Mouse (Mus musculus): ENCODE results near the gene Ak6.

The Ak6 gene

DNA sequence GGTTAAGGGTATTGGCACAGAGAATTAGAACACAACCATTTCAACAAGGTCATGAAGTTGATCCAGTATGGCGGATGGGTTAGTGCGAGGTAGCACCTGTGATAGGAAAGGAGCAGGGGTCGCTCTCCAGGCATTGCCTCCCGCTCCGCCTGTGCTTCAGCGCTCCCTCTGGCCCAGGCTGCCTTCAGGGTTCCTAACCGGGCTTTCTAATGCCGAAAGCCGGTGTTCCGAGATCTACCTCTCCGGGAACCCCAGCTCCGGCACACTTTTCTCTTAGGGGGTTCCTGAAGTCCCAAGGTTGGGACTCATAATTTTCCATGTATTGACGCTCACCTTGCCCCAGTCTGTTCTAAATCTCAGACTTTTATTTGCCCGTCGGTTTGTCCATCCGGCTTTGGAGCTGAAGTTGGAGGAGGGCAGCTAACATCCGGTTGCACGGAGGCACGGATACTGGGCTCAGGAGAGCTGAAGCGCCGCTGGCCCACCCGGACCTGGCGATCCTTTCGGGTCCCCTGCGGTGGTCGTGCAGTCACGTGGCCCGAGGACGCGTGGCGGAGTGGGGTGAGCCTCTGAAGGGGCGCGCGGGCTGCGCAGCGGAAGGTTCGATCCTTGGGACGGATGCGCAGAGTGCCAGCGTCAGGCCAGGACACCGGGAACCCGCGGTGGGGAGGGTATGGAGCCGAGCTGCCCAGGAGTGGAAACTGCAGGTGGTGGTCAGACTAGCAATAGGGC, 18.7 kb downstream of the Ak6 start, which contains the start of gene Ccdc125:
TSS of gene Ccdc125 (plus strand) at position 427 of the 732 bp plus-strand sequence.
- no peak for DNase-seq (ENCODE audit: low spot score in 2 of 2)

DNA sequence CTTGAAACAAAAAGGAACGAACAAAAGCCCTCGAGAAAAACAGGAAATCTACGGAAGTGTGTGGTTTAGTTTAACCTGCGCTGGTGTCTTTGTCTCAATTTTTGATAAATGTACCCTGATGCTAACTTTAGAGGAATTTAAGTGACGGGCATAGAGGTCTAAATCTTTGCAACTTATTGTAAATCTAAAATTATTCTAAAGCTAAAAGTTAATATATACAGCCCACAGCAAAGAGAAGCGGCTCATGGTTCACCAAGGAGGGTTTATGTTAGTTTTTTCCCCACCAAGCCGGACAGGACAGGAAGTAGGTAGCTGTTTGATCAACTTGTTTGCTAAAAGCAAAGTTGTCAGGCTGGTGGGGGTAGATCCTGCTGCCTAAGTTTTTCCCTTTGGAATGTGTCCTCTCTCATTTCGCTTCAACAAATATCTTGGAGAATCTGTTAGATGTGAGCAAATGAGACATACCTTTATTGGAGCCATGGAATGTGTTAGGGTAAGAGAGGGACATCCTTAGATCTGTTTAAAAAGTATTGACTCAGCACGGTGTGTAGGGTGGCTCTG, 19.5 kb downstream of the Ak6 start:
- no peak for DNase-seq (ENCODE audit: low spot score in 2 of 2)

DNA sequence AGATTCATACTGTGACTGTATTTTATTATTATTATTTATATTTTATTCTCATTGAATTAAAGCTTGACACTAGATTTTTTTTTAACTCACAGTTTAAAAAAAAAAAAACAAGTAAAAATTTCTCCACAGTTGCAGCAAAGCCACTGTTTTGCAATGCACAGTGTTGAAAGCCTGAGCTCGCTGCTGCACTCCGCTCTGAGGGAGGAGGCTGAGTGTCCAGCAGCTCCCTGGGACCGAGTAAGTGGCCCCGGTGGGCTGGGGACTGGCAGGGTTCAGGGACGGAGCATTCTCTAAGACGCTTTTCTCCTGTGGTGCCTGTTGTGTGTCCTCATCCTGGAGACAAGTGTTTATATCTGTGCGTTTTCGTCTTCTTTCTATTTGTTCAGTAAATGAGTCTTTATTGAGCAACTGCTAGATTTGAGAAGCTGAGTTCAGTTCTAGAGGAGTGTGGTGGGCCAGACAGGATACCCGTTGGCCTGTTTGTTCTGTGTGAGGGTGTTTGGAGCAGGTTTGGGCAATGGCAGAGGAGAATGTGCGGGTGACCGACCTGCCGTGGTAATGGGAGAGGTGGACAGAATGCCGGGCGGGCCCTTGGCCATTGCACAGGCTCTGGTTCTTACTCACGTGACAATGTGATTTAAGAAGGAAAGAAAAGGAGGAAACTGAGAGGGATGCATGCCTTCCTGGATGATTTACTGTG, 25.3 kb downstream of the Ak6 start:
- no peak for DNase-seq (ENCODE audit: low spot score in 2 of 2)

DNA sequence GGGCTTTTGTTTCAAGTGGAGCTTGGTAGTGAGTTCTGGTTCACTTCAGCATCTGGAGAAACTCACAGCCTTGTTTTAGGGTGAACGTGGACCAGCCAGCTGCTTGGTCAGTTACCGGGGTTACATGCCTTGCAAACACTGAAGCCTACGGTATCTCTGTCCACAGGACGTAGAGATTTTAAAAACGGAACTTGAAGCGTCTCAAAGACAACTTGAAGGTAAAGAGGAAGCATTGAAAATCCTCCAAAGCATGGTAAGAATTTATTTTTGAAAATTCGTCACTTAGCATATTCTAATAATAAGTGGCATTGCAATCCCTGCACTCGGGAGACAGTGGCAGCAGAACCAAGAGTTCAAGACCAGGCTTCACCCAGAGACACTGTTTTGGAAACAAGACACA, 30.8 kb downstream of the Ak6 start:
- no peak for DNase-seq (ENCODE audit: low spot score in 2 of 2)

DNA sequence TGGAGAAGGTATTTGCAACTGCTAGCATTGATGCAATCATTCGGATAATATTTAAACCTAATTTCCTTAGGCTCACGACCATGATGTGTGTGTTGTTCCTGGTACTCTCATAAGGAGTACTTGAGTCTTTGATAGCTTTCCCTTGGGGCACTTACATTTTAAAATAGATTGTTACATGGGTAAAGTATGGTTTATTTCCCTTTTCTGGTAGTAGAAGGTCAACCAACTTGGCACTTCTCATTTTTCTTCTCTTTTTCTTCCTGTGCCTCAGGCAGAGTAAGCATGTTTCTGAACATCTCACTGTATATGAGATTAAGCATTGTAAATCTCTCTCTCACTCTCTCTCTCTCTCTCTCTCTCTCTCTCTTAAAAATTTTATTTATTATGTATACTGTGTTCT, 32.1 kb downstream of the Ak6 start:
- DNase-seq (ENCODE audit: low spot score in 2 of 2): no peak

DNA sequence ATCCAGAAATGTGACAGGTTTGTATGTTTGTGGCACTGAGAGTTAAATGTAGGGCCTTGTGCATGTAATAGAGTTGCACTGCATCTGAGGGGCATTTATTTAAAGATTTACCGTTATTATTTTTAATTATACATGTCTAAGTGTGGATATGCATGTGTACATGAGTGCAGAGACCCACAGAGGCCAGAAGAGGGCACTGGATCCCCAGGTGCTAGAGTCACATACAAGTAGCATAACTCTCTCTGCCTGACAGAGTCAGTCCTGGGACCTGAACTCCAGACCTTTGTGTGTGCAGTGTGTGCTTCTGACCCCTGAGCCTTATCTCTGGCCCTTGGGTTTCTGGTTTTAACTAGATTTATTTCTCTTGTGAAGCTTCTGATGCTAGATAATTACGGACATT, 33.6 kb downstream of the Ak6 start:
- no peak for DNase-seq (ENCODE audit: low spot score in 2 of 2)

DNA sequence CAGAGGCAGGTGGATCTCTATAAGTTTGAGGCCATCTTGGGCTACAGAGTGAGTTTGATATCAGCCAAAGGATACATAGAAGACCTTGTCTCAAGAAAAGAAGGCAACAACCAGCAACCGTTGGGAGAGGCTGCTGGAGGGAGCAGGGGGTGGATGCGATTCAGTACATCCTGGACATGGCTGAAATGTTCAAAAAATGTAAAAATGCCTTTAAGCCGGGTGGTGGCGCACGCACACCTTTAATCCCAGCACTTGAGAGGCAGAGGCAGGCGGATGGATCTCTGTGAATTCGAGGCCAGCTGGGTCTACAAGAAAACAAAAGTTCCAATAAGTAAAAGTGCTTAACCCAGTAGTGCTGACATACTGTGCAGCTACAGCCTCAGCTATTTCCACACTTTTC, 36.7 kb downstream of the Ak6 start:
- no peak for DNase-seq (ENCODE audit: low spot score in 2 of 2)

DNA sequence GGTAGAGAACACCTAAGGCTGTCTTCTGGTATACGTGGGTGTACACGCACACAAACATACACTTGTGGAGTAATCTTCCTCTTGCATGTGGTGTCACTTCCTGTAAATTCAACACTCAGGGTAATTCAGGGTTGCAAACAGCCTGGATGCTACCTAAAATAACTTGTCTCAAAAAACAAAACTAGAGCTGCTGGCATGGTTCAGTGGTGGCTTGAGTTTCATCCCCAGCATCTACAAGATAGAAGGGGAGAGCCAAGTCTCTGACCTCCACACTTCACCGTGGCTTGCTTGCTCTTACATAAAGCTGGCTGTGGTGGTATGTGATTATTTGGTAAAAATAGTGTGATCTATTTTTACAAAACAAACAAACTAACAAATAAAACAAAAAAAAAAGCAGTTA, 46.8 kb downstream of the Ak6 start:
- DNase-seq (ENCODE audit: low spot score in 2 of 2): no peak

DNA sequence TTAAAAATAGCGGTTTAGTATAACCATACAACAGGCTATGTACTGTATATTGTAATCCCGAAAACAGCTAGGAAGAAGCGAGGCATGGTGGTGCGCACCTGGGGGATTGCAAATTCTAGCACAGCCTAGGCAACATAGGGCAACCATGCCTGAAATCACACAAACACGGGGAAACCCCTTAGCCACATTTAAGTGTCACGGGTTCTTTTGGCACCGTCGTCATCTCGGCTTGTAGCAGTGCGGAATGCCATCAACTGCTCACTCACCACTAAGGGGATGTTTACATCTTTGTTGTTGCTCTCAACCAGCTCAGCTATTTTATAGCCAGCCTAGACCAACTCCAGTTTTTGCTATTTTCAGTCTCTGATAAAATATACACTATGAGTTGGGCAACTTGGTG, 48.1 kb downstream of the Ak6 start:
- no peak for DNase-seq (ENCODE audit: low spot score in 2 of 2)

DNA sequence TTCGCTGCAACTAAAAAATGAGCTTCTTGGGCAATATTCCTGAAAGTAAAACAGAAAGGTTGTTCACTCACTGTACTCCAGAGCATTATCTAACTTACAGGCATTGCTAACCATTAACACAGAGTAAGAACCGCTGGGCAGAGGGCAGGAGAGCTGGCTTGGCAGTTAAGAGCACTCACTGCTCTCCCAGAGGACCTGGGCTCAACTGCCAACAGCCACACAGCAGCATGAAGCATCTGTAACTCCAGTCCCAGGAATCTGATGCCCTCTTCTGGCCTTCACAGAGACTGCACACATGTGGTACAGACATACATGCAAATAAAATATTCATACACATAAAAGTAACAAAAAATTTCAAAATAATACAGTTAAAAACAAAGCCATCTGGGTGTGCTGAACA, 52.7 kb downstream of the Ak6 start:
- DNase-seq (ENCODE audit: low spot score in 2 of 2): no peak

DNA sequence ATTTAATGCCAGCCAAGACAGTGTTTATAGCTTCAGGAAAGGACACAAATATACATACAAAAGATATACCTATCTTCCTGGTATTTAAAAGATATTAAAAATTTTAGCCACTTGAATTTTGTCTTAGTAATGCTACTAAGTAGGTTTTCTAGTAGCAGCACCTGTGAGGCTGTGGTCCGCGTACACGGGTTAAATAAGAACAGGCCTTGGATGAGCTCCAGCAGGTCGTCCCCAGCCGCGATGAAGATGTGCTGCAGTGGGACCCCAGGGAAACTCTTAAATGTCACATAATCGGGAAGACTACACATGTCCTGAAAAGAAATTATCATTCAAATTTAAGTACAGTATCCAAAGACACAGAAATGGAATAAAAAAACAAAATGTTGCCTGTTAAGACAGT, 55.4 kb downstream of the Ak6 start:
- no peak for DNase-seq (ENCODE audit: low spot score in 2 of 2)

DNA sequence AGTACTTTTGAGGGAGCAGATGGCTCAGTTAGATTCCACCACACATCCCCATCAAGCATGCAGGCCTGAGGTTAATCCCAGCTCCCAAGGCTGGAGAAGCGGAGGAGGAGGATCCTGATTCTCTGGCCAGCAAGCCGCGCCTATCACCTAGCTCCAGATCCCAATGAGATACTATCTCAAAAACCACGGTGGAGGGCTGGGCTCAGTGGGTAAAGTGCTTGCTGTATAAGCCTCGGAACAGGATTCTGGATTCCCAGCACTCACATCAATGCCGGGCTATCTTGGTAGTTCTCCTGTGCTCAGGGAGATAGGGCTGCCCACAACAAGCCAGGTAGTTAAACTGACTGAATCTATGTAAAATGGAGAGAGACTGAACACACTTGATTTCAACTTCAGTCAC, 64.7 kb downstream of the Ak6 start:
- DNase-seq (ENCODE audit: low spot score in 2 of 2): no peak

All from right cerebral cortex, postnatal 10 days (tissue).